Mouse (Mus musculus) embryonic facial prominence, embryonic 10.5 days (tissue): ENCODE measurements around the gene Togaram1. TPM values are rescaled to one million over a fixed set of nuclear protein-coding genes. Genes with fewer than 3 reads are reported as not detected.

Source experiments
- DNase-seq: peaks from one replicate; pipeline ENCODE4 v3.0.0-alpha.2; 2017; ENCODE audit warnings: low spot score
- H3K27ac ChIP-seq: fragments of 300-500 bp; sonication (generic); replicated peaks from 2 replicates; pipeline ENCODE4 v1.5.1; 2016; ENCODE audit warnings: mild to moderate bottlenecking
- H3K27me3 ChIP-seq: fragments of 300-500 bp; sonication (generic); replicated peaks from 2 replicates; pipeline ENCODE4 v1.6.1; 2016; ENCODE audit warnings: low read depth, mild to moderate bottlenecking; ENCODE audit not compliant: poor library complexity, severe bottlenecking
- H3K36me3 ChIP-seq: fragments of 300-500 bp; sonication (generic); replicated peaks from 2 replicates; pipeline ENCODE4 v1.6.1; 2016; ENCODE audit warnings: mild to moderate bottlenecking, moderate library complexity
- H3K4me1 ChIP-seq: fragments of 300-500 bp; sonication (generic); 2 replicates; pipeline ENCODE4 v1.6.1; 2016
- H3K4me3 ChIP-seq: fragments of 300-500 bp; sonication (generic); 2 replicates; pipeline ENCODE4 v1.5.1; 2016; ENCODE audit warnings: mild to moderate bottlenecking, moderate library complexity
- H3K9me3 ChIP-seq: fragments of 300-500 bp; sonication (generic); 2 replicates; pipeline ENCODE4 v1.6.1; 2016; ENCODE audit warnings: mild to moderate bottlenecking
- WGBS: fragments of 180-500 bp; shearing (Covaris S2); methylation state at CpG from one replicate; pipeline ENCODE4 v1.1.7; 2016; 5-methylcytosine and 5-hydroxymethylcytosine counted together
- polyA plus RNA-seq: library from polyadenylated mRNA; unstranded; fragments of >200 nt; fragmentation: Nextera tagmentation; extraction: Ambion mirVana; gene quantifications from 2 replicates; pipeline ENCODE4 v1.2.1, GENCODE M21; 2016

Togaram1 gene
- polyA plus RNA-seq, 1 experiment from 2014 or later = 29.4 TPM

- no peak for DNase-seq
- 67% methylated on average over 6 of the region's 6 CpGs for WGBS
- H3K9me3 ChIP-seq = no peaks in the 10 kb centered on the region
- peaks cover 9% of the 10 kb centered on the region for H3K4me1 ChIP-seq
- no peak overlapping the region for H3K27ac ChIP-seq
- no peak overlapping the region for H3K4me3 ChIP-seq
- H3K27me3 ChIP-seq = no peaks in the 10 kb centered on the region
- H3K36me3 ChIP-seq = peaks cover 57% of the 10 kb centered on the region
These were observed 10.0 kb downstream of the Togaram1 start for GRCm38 (mm10) chr12:64975558-64975957.

DNA sequence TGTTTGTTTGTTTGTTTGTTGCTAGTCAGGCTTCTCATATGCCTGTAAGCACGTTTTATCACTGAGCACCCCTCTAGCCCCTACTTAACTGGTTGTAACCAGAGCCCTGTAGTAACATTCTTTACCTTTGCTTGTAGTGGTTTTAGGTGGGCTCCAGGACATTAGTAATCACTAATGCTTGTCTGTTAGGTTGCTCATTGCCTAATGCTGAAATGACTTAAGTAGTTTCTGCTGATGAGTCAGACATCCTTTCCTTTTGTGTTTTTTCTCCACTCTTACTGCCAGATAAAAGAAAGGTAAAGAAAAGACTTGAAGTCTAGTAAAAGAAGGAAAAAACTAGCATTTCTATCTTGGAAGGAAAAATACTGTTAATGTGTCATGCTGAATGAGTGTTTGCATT is 10.6 kb downstream of the Togaram1 start:
- H3K4me3 ChIP-seq = no peak overlapping the region
- no peak overlapping the region for H3K27ac ChIP-seq
- DNase-seq = no peak
- H3K4me1 ChIP-seq = peaks cover 5% of the 10 kb centered on the region; the same call in 1 of the 2 replicates
- 68% methylated on average over 1 of the region's 1 CpGs for WGBS
- no peaks in the 10 kb centered on the region for H3K9me3 ChIP-seq
- no peaks in the 10 kb centered on the region for H3K27me3 ChIP-seq
- H3K36me3 ChIP-seq = peaks cover 57% of the 10 kb centered on the region

DNA sequence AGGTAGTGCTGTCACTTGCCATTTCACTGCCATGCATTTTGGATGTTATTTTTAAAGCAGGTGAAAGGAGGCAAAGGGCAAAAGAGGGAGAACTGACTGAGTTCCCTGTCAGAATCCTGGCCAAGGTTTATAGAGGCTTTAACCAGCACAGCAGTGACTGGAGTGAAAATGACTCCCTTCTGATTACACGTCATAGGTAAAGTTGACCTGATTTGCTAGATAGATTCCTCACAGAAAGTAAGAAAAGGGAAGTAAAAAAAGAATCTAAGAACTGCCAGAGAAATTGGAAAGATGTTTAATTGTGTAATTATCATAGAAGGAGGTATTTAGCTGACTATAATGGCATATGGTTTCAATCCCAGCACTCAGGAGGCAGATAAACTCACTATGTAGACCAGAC is 11.9 kb downstream of the Togaram1 start:
- WGBS = 84% methylated on average over 1 of the region's 1 CpGs
- DNase-seq = no peak
- H3K36me3 ChIP-seq = peaks cover 62% of the 10 kb centered on the region
- no peaks in the 10 kb centered on the region for H3K27me3 ChIP-seq
- H3K4me3 ChIP-seq = no peak overlapping the region
- H3K9me3 ChIP-seq = no peaks in the 10 kb centered on the region
- H3K27ac ChIP-seq = no peak overlapping the region
- H3K4me1 ChIP-seq = peaks cover 3% of the 10 kb centered on the region; the same call in 1 of the 2 replicates

DNA sequence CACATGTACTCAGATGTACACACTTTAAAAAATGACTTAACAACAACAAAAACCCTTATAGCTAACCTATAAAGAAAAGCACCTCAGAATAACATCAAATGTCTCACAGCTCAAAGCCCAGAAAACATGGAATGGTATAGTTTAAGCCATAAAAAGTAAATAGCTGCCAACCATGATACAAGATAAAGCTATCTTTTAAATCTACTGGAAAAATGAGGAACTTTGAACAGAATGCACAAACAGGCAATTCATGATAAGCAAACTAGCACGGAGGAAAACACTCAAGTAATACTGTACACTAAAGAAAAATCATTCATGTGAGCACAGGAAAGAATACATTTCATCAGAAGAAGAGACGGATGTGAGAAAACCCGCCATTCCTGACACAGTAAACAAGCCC is 42.1 kb downstream of the Togaram1 start:
- Histone ChIP-seq H3K27ac (no peak overlapping the region), H3K4me1 (no peaks in the 10 kb centered on the region), H3K4me3 (no peak overlapping the region), H3K9me3 (no peaks in the 10 kb centered on the region), H3K27me3 (no peaks in the 10 kb centered on the region), H3K36me3 (peaks cover 90% of the 10 kb centered on the region)
- WGBS = 90% methylated on average over 3 of the region's 3 CpGs
- DNase-seq = no peak

DNA sequence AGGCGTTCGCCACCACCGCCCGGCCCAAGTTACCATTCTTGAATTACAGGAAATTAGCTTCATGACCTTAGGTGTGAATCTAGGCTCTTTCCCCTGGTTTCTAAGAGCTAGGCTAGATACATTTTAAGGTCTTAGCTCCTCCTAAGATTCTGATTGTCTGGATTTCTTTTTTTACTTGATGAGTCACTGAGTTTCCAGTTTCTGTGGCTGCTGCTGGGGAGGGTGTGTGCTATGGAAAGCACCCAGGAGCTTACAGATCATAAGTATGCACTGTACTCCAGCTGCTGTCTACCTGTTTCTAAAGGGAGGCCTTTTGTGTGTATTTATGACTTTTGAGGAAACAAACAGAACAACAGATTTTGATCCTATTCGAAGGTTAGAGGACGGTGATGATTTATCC is 57.2 kb downstream of the Togaram1 start:
- H3K4me3 ChIP-seq = no peak overlapping the region
- no peaks in the 10 kb centered on the region for H3K27me3 ChIP-seq
- H3K4me1 ChIP-seq = no peaks in the 10 kb centered on the region
- peaks cover 4% of the 10 kb centered on the region; the same call in 1 of the 2 replicates for H3K9me3 ChIP-seq
- 95% methylated on average over 6 of the region's 6 CpGs for WGBS
- H3K27ac ChIP-seq = no peak overlapping the region
- peaks cover 50% of the 10 kb centered on the region for H3K36me3 ChIP-seq
- DNase-seq = no peak

DNA sequence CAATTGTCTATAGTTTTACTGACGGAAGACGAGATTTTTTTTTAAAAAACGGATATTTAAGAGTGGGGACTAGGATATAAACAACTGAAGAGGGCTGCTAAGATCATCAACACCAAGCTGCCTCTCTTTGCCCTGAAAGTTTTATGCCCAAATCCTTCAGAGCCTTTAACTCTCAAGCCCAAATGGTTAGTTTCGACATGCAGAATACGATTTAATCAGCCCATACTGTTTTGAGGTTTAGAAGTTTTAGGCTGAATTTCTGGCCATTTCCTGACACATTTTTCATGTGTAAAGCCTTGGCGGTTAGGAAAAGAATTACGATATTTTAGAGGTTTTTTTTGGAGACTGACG is 70.2 kb downstream of the Togaram1 start:
- H3K27me3 ChIP-seq = no peaks in the 10 kb centered on the region
- peaks cover 20% of the 10 kb centered on the region for H3K4me1 ChIP-seq
- no peak for DNase-seq
- H3K9me3 ChIP-seq = no peaks in the 10 kb centered on the region
- 47% methylated on average over 8 of the region's 8 CpGs for WGBS
- peak overlapping the region; percentile 97; the same call in 1 of the 2 replicates for H3K27ac ChIP-seq
- H3K4me3 ChIP-seq = peak overlapping the region; percentile 92
- 0 out of 2 replicates have a peak, but pooled peaks cover 4% of the 10 kb centered on the region for H3K36me3 ChIP-seq

DNA sequence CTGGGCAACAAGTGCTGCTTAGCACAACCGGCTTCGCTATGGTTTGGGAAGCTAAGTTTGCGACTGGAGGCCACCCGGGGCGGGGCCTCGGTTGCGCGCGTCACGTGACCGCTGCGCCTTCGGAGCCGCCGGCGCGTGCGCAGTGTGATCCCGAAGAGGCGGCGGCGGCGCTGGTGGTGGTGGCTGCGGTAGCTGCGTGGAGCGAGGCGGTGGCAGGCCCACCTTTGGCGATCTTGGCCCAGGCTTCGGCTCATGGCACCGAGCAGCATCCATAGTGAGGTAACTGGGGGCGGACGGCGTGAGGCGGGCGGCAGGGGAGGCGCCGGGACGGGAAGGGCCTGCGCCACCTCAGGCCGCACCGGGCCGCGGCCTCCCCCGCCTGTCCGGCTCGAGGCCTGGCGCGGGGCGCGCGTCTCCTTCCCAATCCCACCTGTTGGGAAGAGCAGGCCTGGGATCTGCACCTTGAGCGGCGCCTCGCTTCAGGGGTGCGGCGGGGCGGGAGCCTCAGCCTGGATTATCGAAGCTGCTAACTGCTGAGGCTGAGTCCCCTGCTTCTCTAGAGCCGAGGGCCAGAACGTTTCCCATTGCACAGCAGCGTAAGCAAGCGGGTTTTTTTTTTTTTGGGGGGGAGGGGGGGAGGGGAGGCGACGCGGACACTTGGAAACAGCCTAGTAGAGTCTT is 70.7 kb downstream of the Togaram1 start, which contains the start of gene Prpf39:
TSS of gene Prpf39 (plus strand) at position 144 of the 681 bp plus-strand sequence.
- Histone ChIP-seq H3K27ac (peak within 1 kb of the TSS; percentile 97), H3K36me3 (0 out of 2 replicates have a peak, but pooled peaks cover 6% of the 10 kb centered on the region), H3K9me3 (no peaks in the 10 kb centered on the region), H3K4me3 (peak within 1 kb of the TSS; percentile 92), H3K27me3 (no peaks in the 10 kb centered on the region), H3K4me1 (peaks cover 20% of the 10 kb centered on the region)
- DNase-seq = peak; percentile 92
- under 1% methylated on average over 65 of the region's 65 CpGs for WGBS

DNA sequence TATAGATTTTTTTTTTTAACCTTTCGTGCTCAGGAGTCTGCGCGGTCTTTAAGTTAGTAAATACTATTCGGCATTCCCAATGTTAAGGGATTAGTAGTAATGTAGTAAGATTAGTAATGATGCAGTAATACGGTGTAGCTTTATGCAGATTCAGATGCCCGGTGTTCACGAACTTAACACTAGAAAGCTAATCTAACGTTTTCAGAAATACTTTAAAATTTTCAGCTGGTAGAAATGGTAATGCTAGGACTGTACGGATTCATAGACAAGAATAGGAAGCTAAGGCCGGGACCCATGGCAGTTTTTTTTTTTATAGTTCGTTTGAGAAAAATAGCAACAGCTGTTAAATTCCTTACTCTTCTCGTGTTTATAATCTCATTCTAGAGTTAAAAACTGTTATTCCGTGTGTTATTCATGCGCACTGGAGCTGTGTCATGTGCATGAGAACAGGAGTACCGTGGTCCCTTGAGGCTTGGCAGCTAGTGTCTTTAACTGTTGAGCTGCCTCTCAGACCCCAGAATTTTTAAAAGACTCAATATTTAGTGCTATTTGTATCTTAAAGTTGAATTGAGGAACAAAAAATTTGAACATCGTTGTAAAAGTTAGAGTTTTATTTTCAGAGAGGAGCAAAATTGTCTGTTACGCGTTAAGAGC is 71.4 kb downstream of the Togaram1 start:
- Histone ChIP-seq H3K27ac (peak overlapping the region; percentile 97), H3K4me1 (peaks cover 20% of the 10 kb centered on the region), H3K9me3 (no peaks in the 10 kb centered on the region), H3K27me3 (no peaks in the 10 kb centered on the region), H3K36me3 (peaks cover 11% of the 10 kb centered on the region), H3K4me3 (peak overlapping the region; percentile 92)
- no peak for DNase-seq
- 21% methylated on average over 18 of the region's 18 CpGs for WGBS

- peak overlapping the region; percentile 92 for H3K4me3 ChIP-seq
These were observed 71.9 kb downstream of the Togaram1 start for GRCm38 (mm10) chr12:65037546-65037937.

DNA sequence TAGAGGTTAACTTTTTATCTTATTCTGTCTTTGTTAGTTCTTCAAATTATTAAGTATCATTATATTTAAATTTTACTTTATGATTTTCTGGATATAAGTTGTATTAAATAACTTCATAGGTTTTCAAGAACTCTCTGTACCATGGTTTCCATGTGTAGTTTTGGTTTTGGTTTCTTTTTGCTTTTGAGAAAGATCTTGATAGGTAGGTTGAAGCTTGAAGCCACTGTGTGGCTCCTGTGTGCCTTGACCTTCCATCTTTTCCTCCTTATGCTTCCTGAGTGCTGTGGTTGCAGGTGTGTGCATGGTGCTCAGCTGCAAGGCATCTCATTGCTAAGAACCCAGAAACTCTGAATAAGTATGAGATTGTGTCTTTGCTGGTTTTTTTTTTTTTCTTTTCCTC is 83.2 kb downstream of the Togaram1 start:
- DNase-seq = no peak
- no peak overlapping the region for H3K27ac ChIP-seq
- H3K4me3 ChIP-seq = no peak overlapping the region
- H3K27me3 ChIP-seq = no peaks in the 10 kb centered on the region
- no peaks in the 10 kb centered on the region for H3K4me1 ChIP-seq
- peaks cover 89% of the 10 kb centered on the region for H3K36me3 ChIP-seq
- no peaks in the 10 kb centered on the region for H3K9me3 ChIP-seq

More at GRCm38 (mm10) chr12:65037546-65037937, 71.9 kb downstream of the Togaram1 start:
- WGBS = 59% methylated on average over 4 of the region's 4 CpGs
- H3K27ac ChIP-seq = no peak overlapping the region
- no peaks in the 10 kb centered on the region for H3K27me3 ChIP-seq
- peaks cover 20% of the 10 kb centered on the region for H3K4me1 ChIP-seq
- peaks cover 17% of the 10 kb centered on the region for H3K36me3 ChIP-seq
- H3K9me3 ChIP-seq = no peaks in the 10 kb centered on the region
- DNase-seq = no peak

DNA sequence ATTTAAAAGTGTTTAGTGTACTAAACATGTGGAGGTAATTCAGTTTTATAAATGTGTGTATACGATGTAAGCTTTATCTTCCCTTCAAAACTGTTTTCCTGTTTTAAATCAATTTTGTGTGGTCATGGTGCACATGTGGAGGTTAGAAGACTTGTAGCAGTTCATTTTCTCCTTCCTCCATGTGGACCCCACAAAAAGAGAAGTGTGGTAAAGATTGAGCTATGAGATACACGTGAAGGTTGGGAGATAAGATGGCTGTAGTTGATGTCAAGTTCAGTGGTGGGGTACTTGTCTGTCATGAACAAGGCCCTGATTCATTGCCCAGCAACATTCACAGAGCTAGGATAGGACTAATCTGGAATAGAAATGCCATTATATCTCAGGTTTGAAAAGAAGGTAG is 92.6 kb downstream of the Togaram1 start:
- Histone ChIP-seq H3K9me3 (no peaks in the 10 kb centered on the region), H3K27ac (no peak overlapping the region), H3K4me3 (no peak overlapping the region), H3K27me3 (no peaks in the 10 kb centered on the region), H3K4me1 (no peaks in the 10 kb centered on the region), H3K36me3 (peaks cover 98% of the 10 kb centered on the region)
- no peak for DNase-seq
- 89% methylated on average over 2 of the region's 2 CpGs for WGBS

- H3K27ac ChIP-seq = no peak overlapping the region
- H3K36me3 ChIP-seq = peaks cover 98% of the 10 kb centered on the region
- DNase-seq = no peak
- no peaks in the 10 kb centered on the region for H3K9me3 ChIP-seq
- H3K4me1 ChIP-seq = no peaks in the 10 kb centered on the region
- H3K4me3 ChIP-seq = no peak overlapping the region
- H3K27me3 ChIP-seq = no peaks in the 10 kb centered on the region
These were observed 95.5 kb downstream of the Togaram1 start for GRCm38 (mm10) chr12:65061082-65061481.

- Histone ChIP-seq H3K4me1 (no peaks in the 10 kb centered on the region), H3K4me3 (no peak overlapping the region), H3K36me3 (peaks cover 96% of the 10 kb centered on the region), H3K27me3 (no peaks in the 10 kb centered on the region), H3K9me3 (no peaks in the 10 kb centered on the region), H3K27ac (no peak overlapping the region)
- DNase-seq = no peak
- 73% methylated on average over 2 of the region's 2 CpGs for WGBS
These were observed 99.6 kb downstream of the Togaram1 start for GRCm38 (mm10) chr12:65065241-65065640.
